Comparison of ENCODE assay signal across 28 mouse cellular contexts in the genomic region with DNA sequence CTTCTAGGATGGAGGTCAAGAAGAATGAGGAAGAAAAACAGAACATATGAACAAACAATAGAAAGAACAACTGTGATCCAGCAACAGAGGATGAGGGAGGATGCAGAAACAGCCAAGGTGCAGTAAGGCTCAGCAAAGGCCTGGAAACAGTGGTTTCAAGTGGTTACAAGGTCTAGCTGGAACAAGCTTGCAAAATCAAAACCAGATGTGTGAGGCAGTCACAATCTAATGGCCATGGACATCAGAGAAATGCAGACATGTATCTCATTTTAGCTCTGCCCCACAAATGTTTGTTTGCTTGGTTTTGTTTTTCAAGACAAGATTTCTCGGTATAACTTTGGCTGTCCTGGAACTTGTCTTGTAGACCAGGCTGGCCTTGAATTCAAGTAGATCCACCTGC.
"Had no signal": no experiment of that assay in that cellular context is flagged by ENCODE, and none has a peak within 500 bp of the region (broad histone marks: within the 10 kb centered on the region; RNA-seq: fewer than 3 reads in every experiment).

No protein-coding gene starts in this region.

- H3K9ac ChIP-seq: heart, embryonic 13.5 days; heart, embryonic 15.5 days; hindbrain, embryonic 13.5 days; hindbrain, embryonic 15.5 days; kidney, embryonic 15.5 days; limb, embryonic 12.5 days; liver, embryonic 13.5 days; liver, embryonic 15.5 days; liver, postnatal 0 days had no signal

- ATAC-seq: hindbrain, postnatal 0 days; intestine, embryonic 16.5 days; liver, postnatal 0 days had no signal

- H3K4me2 ChIP-seq: heart, embryonic 11.5 days; heart, embryonic 13.5 days; heart, embryonic 15.5 days; hindbrain, embryonic 13.5 days; hindbrain, embryonic 15.5 days; kidney, embryonic 15.5 days; limb, embryonic 12.5 days; liver, embryonic 11.5 days; liver, embryonic 13.5 days; liver, embryonic 15.5 days had no signal

- H3K4me3 ChIP-seq: heart, adult 2 months; heart, embryonic 13.5 days; heart, embryonic 15.5 days; hindbrain, embryonic 13.5 days; hindbrain, embryonic 15.5 days; kidney, embryonic 15.5 days; layer of hippocampus, adult 2 months; left cerebral cortex, adult 2 months; limb, embryonic 12.5 days; liver, embryonic 13.5 days; liver, embryonic 15.5 days had no signal

- DNase-seq: gastrocnemius, postnatal 14 days; gastrocnemius, postnatal 36 days; heart, adult 11 months; heart, adult 2 months; heart, postnatal 14 days; heart, postnatal 36 days; kidney, adult 11 months; kidney, adult 2 months; kidney, adult 9 months; kidney, postnatal 14 days; kidney, postnatal 36 days; liver; liver, embryonic 13.5 days; liver, postnatal 0 days had no signal

- H3K4me1 ChIP-seq: heart, embryonic 13.5 days; heart, embryonic 15.5 days; hindbrain, embryonic 13.5 days; hindbrain, embryonic 15.5 days; kidney, embryonic 15.5 days; limb, embryonic 12.5 days; liver, embryonic 13.5 days; liver, embryonic 15.5 days had no signal

- H3K27ac ChIP-seq: heart, adult 2 months; heart, embryonic 13.5 days; heart, embryonic 15.5 days; hindbrain, embryonic 13.5 days; hindbrain, embryonic 15.5 days; hindbrain, postnatal 0 days; kidney, embryonic 15.5 days; kidney, postnatal 0 days; layer of hippocampus, adult 2 months; left cerebral cortex, adult 2 months; limb, embryonic 12.5 days; liver, embryonic 13.5 days; liver, embryonic 15.5 days had no signal

- H3K9me3 ChIP-seq: heart, embryonic 13.5 days; heart, embryonic 15.5 days; hindbrain, embryonic 13.5 days; hindbrain, embryonic 15.5 days; kidney, embryonic 15.5 days; limb, embryonic 12.5 days; liver, embryonic 13.5 days; liver, embryonic 15.5 days had no signal

- H3K27me3 ChIP-seq: heart, embryonic 13.5 days; heart, embryonic 15.5 days; hindbrain, embryonic 13.5 days; hindbrain, embryonic 15.5 days; kidney, embryonic 15.5 days; limb, embryonic 12.5 days; liver, embryonic 13.5 days; liver, embryonic 15.5 days had no signal

- H3K36me3 ChIP-seq: heart, embryonic 13.5 days; heart, embryonic 15.5 days; hindbrain, embryonic 13.5 days; hindbrain, embryonic 15.5 days; kidney, embryonic 15.5 days; limb, embryonic 12.5 days; liver, embryonic 13.5 days; liver, embryonic 15.5 days had no signal
